Mouse (Mus musculus) stomach, postnatal 0 days (tissue): ENCODE data around the gene Pacs2.

ENCODE experiments used
- CTCF ChIP-seq: IDR thresholded peaks from 2 replicates; pipeline ENCODE4 v1.5.1; 2016; ENCODE audit warnings: antibody characterized with exemption, low read depth, mild to moderate bottlenecking, moderate library complexity
- EP300 ChIP-seq: optimal IDR thresholded peaks from 2 replicates; pipeline ENCODE3; 2016; ENCODE audit warnings: antibody characterized with exemption

DNA sequence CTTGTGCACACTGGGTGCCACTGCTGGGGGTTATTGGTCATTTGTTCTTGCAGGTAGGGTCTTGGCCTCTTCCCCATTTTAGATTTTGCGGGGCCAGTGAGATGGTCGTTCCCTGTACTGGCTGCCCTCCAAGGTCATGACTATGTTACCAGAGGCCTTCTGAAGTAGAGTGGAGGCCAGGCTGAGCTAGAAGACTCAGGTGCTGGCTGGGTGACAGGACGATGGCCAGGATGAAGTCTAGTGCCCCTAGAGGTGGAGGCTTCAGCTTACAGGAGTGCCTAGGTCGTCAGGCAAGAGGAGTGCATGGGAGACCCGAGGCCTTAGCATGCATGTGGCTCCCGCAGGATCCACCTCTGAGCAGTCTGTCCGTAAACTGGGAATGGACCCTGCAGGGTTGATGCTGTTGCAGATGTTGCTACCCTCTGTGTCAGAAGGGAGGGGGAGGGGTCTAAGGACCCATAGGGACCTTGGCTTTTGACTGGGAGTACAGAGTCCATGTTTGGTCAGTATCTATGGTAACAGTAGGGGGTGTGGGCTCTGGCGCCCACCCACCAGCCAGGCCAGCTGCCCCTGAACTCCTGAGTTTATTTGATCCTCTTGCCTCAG, 89.6 kb downstream of the Pacs2 start:
- peak; percentile 64 for TF ChIP-seq CTCF
- no peak for TF ChIP-seq EP300
